In genomic region chr1:179581422-179581821, GRCm38 (mm10) we compare ENCODE assay signal across 19 mouse cellular contexts. TPM values are rescaled to one million over a fixed set of nuclear protein-coding genes. Genes with fewer than 3 reads are reported as not detected.
DNase-seq lines count a peak whose midpoint lies in the region; ATAC-seq and TF ChIP-seq lines count a peak whose summit lies in the region.
"Had no signal": no experiment of that assay in that cellular context is flagged by ENCODE, and none has a peak within 500 bp of the region (broad histone marks: within the 10 kb centered on the region; RNA-seq: fewer than 3 reads in every experiment).

No protein-coding gene starts in this region.

- H3K4me1 ChIP-seq in forebrain, embryonic 15.5 days: peaks cover 20% of the 10 kb centered on the region
- no peaks in the 10 kb centered on the region for H3K4me1 ChIP-seq in forebrain, embryonic 11.5 days (replicated peaks; ENCODE audit: control insufficient read depth, insufficient read depth, low read length)
- peaks cover 24% of the 10 kb centered on the region for H3K4me1 ChIP-seq in heart, embryonic 16.5 days (ENCODE audit: control insufficient read depth, insufficient read depth, low read length)
- H3K4me1 ChIP-seq in heart, embryonic 12.5 days (replicated peaks): peaks cover 37% of the 10 kb centered on the region
- H3K4me1 ChIP-seq in liver, embryonic 12.5 days: peaks cover 81% of the 10 kb centered on the region
- peaks cover 9% of the 10 kb centered on the region; the same call in 1 of the 2 replicates for H3K4me1 ChIP-seq in liver, postnatal 0 days (ENCODE audit: insufficient read depth)

- no peaks in the 10 kb centered on the region for H3K9me3 ChIP-seq in forebrain, embryonic 15.5 days
- H3K9me3 ChIP-seq in forebrain, embryonic 11.5 days (ENCODE audit: control insufficient read depth, low read length): no peaks in the 10 kb centered on the region
- no peaks in the 10 kb centered on the region for H3K9me3 ChIP-seq in heart, embryonic 16.5 days (replicated peaks; ENCODE audit: control insufficient read depth, low read length)
- H3K9me3 ChIP-seq in heart, embryonic 12.5 days (replicated peaks): no peaks in the 10 kb centered on the region
- H3K9me3 ChIP-seq in liver, embryonic 12.5 days (replicated peaks): no peaks in the 10 kb centered on the region
- H3K9me3 ChIP-seq in liver, postnatal 0 days (ENCODE audit: low read length): no peaks in the 10 kb centered on the region
- H3K9me3 ChIP-seq: G1E; hindbrain, embryonic 15.5 days; intestine, embryonic 15.5 days; limb, embryonic 15.5 days; midbrain, embryonic 10.5 days had no signal

- DNase-seq in forebrain, embryonic 11.5 days (ENCODE audit: low spot score): no peak
- no peak for DNase-seq in liver, postnatal 0 days
- no peak for DNase-seq in embryo, embryonic 11 days
- DNase-seq: adrenal gland, postnatal 36 days; cerebellum, adult 2 months; cerebellum, postnatal 36 days; heart, postnatal 36 days; right cerebral cortex, adult 18-20 months; thymus, postnatal 14 days had no signal

- no peak for TF ChIP-seq EP300 in liver, postnatal 0 days (IDR thresholded peaks at IDR 0.05; ENCODE audit: low read depth)

- no peak overlapping the region for H3K4me3 ChIP-seq in forebrain, embryonic 15.5 days
- no peak overlapping the region for H3K4me3 ChIP-seq in forebrain, embryonic 11.5 days (ENCODE audit: low read depth, low read length)
- no peak overlapping the region for H3K4me3 ChIP-seq in heart, embryonic 16.5 days (ENCODE audit: low read length)
- H3K4me3 ChIP-seq in heart, embryonic 12.5 days: no peak overlapping the region
- no peak overlapping the region for H3K4me3 ChIP-seq in liver, embryonic 12.5 days
- H3K4me3 ChIP-seq in liver, postnatal 0 days (ENCODE audit: low read depth, low read length): no peak overlapping the region
- H3K4me3 ChIP-seq: hindbrain, embryonic 15.5 days; intestine, embryonic 15.5 days; limb, embryonic 15.5 days; midbrain, embryonic 10.5 days had no signal

- H3K27ac ChIP-seq in forebrain, embryonic 15.5 days (replicated peaks): peak overlapping the region; percentile 63
- H3K27ac ChIP-seq in forebrain, embryonic 11.5 days (ENCODE audit: low read depth, low read length): no peak overlapping the region
- no peak overlapping the region for H3K27ac ChIP-seq in heart, embryonic 16.5 days (ENCODE audit: low read length)
- H3K27ac ChIP-seq in heart, embryonic 12.5 days (ENCODE audit: poor library complexity, severe bottlenecking): no peak overlapping the region
- no peak overlapping the region for H3K27ac ChIP-seq in liver, embryonic 12.5 days
- H3K27ac ChIP-seq in liver, postnatal 0 days (ENCODE audit: low read depth): no peak overlapping the region
- H3K27ac ChIP-seq: hindbrain, embryonic 15.5 days; intestine, embryonic 15.5 days; limb, embryonic 15.5 days; macrophage; midbrain, embryonic 10.5 days had no signal

- no peaks in the 10 kb centered on the region for H3K27me3 ChIP-seq in forebrain, embryonic 15.5 days
- no peaks in the 10 kb centered on the region for H3K27me3 ChIP-seq in forebrain, embryonic 11.5 days (ENCODE audit: control insufficient read depth, insufficient read depth, low read length)
- H3K27me3 ChIP-seq in heart, embryonic 16.5 days (ENCODE audit: control insufficient read depth, insufficient read depth, low read length): no peaks in the 10 kb centered on the region
- H3K27me3 ChIP-seq in heart, embryonic 12.5 days (replicated peaks): no peaks in the 10 kb centered on the region
- H3K27me3 ChIP-seq in liver, embryonic 12.5 days (replicated peaks): no peaks in the 10 kb centered on the region
- no peaks in the 10 kb centered on the region for H3K27me3 ChIP-seq in liver, postnatal 0 days (ENCODE audit: insufficient read depth, low read length)
- H3K27me3 ChIP-seq: hindbrain, embryonic 15.5 days; intestine, embryonic 15.5 days; limb, embryonic 15.5 days had no signal

- 0 out of 2 replicates have a peak, but pooled peaks cover 2% of the 10 kb centered on the region for H3K36me3 ChIP-seq in forebrain, embryonic 15.5 days
- 0 out of 2 replicates have a peak, but pooled peaks cover 2% of the 10 kb centered on the region for H3K36me3 ChIP-seq in forebrain, embryonic 11.5 days (ENCODE audit: control insufficient read depth, insufficient read depth, low read length)
- H3K36me3 ChIP-seq in heart, embryonic 16.5 days (ENCODE audit: control insufficient read depth, insufficient read depth): peaks cover 10% of the 10 kb centered on the region; the same call in 1 of the 2 replicates
- peaks cover 17% of the 10 kb centered on the region for H3K36me3 ChIP-seq in heart, embryonic 12.5 days
- peaks cover 25% of the 10 kb centered on the region for H3K36me3 ChIP-seq in liver, embryonic 12.5 days
- H3K36me3 ChIP-seq in liver, postnatal 0 days (replicated peaks; ENCODE audit: insufficient read depth, low read length): peaks cover 19% of the 10 kb centered on the region

- WGBS in forebrain, embryonic 15.5 days: 58% methylated on average over 10 of the region's 10 CpGs
- 93% methylated on average over 10 of the region's 10 CpGs for WGBS in forebrain, embryonic 11.5 days
- WGBS in heart, embryonic 16.5 days: 83% methylated on average over 10 of the region's 10 CpGs
- 89% methylated on average over 10 of the region's 10 CpGs for WGBS in heart, embryonic 12.5 days
- 84% methylated on average over 10 of the region's 10 CpGs for WGBS in liver, embryonic 12.5 days (ENCODE audit: insufficient replicate concordance)
- 85% methylated on average over 10 of the region's 10 CpGs for WGBS in liver, postnatal 0 days (ENCODE audit: insufficient replicate concordance)

- no peak overlapping the region for H3K9ac ChIP-seq in forebrain, embryonic 15.5 days (replicated peaks)
- no peak overlapping the region for H3K9ac ChIP-seq in forebrain, embryonic 11.5 days (ENCODE audit: low read length)
- H3K9ac ChIP-seq in heart, embryonic 16.5 days (ENCODE audit: low read length): no peak overlapping the region
- H3K9ac ChIP-seq in heart, embryonic 12.5 days: no peak overlapping the region
- no peak overlapping the region for H3K9ac ChIP-seq in liver, embryonic 12.5 days
- no peak overlapping the region for H3K9ac ChIP-seq in liver, postnatal 0 days (replicated peaks)
- H3K9ac ChIP-seq: hindbrain, embryonic 15.5 days; intestine, embryonic 15.5 days; limb, embryonic 15.5 days had no signal

- ATAC-seq in forebrain, embryonic 15.5 days (replicated peaks): peak; percentile 49
- no peak for ATAC-seq in forebrain, embryonic 11.5 days (replicated peaks; ENCODE audit: low FRiP score)
- ATAC-seq in heart, embryonic 16.5 days (replicated peaks; ENCODE audit: extremely low read depth, insufficient read depth, low FRiP score): no peak
- no peak for ATAC-seq in heart, embryonic 12.5 days (ENCODE audit: insufficient number of reproducible peaks, low FRiP score)
- ATAC-seq in liver, embryonic 12.5 days: no peak
- no peak for ATAC-seq in liver, postnatal 0 days

- H3K4me2 ChIP-seq in forebrain, embryonic 15.5 days (replicated peaks): no peak overlapping the region
- no peak overlapping the region for H3K4me2 ChIP-seq in forebrain, embryonic 11.5 days (ENCODE audit: low read depth, low read length, severe bottlenecking)
- peak overlapping the region; percentile 25; the same call in 1 of the 2 replicates for H3K4me2 ChIP-seq in heart, embryonic 16.5 days (ENCODE audit: low read depth, low read length)
- H3K4me2 ChIP-seq in heart, embryonic 12.5 days: no peak overlapping the region
- peak overlapping the region; percentile 40; the same call in 1 of the 2 replicates for H3K4me2 ChIP-seq in liver, embryonic 12.5 days
- H3K4me2 ChIP-seq in liver, postnatal 0 days (ENCODE audit: low read depth, low read length): no peak overlapping the region
- H3K4me2 ChIP-seq: hindbrain, embryonic 15.5 days; intestine, embryonic 15.5 days; limb, embryonic 15.5 days had no signal

- no peak for TF ChIP-seq CTCF in liver, postnatal 0 days (IDR thresholded peaks at IDR 0.05; ENCODE audit: low read depth)

RNA-seq across cellular contexts. Expression of gene Cnst, which starts 35.3 kb away (rescaled TPM):
- 29.9 and 32.1 TPM in 2 replicates for polyA plus RNA-seq in forebrain, embryonic 15.5 days (2015; fragmentation: Nextera tagmentation; extraction: Ambion mirVana)
- polyA plus RNA-seq in forebrain, embryonic 11.5 days (2014; fragmentation: Nextera tagmentation; extraction: Ambion mirVana): 23.5 and 23.6 TPM in 2 replicates
- polyA plus RNA-seq in heart, embryonic 16.5 days (2015; fragmentation: Nextera tagmentation; extraction: Ambion mirVana): 20.9 and 21.3 TPM in 2 replicates
- 20.5 and 22.2 TPM in 2 replicates for polyA plus RNA-seq in heart, embryonic 12.5 days (2016; fragmentation: Nextera tagmentation; extraction: Ambion mirVana)
- 17.8 and 18.7 TPM in 2 replicates for polyA plus RNA-seq in liver, embryonic 12.5 days (2016; fragmentation: Nextera tagmentation; extraction: Ambion mirVana)
- 5.0 and 5.8 TPM in 2 replicates for polyA plus RNA-seq in liver, postnatal 0 days (2015; fragmentation: Nextera tagmentation; extraction: Ambion mirVana)

RNA-seq across cellular contexts. Expression of gene Tfb2m, which starts 35.4 kb away (rescaled TPM):
- polyA plus RNA-seq in forebrain, embryonic 15.5 days (2015; fragmentation: Nextera tagmentation; extraction: Ambion mirVana): 37.9 and 39.4 TPM in 2 replicates
- 23.8 and 25.1 TPM in 2 replicates for polyA plus RNA-seq in forebrain, embryonic 11.5 days (2014; fragmentation: Nextera tagmentation; extraction: Ambion mirVana)
- polyA plus RNA-seq in heart, embryonic 16.5 days (2015; fragmentation: Nextera tagmentation; extraction: Ambion mirVana): 25.1 and 27.9 TPM in 2 replicates
- polyA plus RNA-seq in heart, embryonic 12.5 days (2016; fragmentation: Nextera tagmentation; extraction: Ambion mirVana): 25.6 and 26.1 TPM in 2 replicates
- 13.2 and 17.7 TPM in 2 replicates for polyA plus RNA-seq in liver, embryonic 12.5 days (2016; fragmentation: Nextera tagmentation; extraction: Ambion mirVana)
- 16.3 and 17.6 TPM in 2 replicates for polyA plus RNA-seq in liver, postnatal 0 days (2015; fragmentation: Nextera tagmentation; extraction: Ambion mirVana)

Comparison
In these comparisons a context has a peak if more than half of its experiments do, and no peak if none do; other contexts are left out.
1. H3K4me2 ChIP-seq: peak in heart, embryonic 16.5 days (single experiment) and liver, embryonic 12.5 days (single experiment); none in forebrain, embryonic 15.5 days (single experiment), forebrain, embryonic 11.5 days (single experiment), heart, embryonic 12.5 days (single experiment) and liver, postnatal 0 days (single experiment).